Mouse (Mus musculus) Patski (cell line): ENCODE results near the gene B3galt1. TPM values are rescaled to one million over a fixed set of nuclear protein-coding genes. Genes with fewer than 3 reads are reported as not detected.

Source experiments
- ATAC-seq: fragments of 100-300 bp; one replicate; pipeline ENCODE4 v1.8.0; 2021
- CTCF ChIA-PET: fragments of 350-600 bp; sonication (Branson Sonifier 250); formaldehyde crosslinking; loops from one replicate; lab custom pipeline; 2022; ENCODE audit warnings: inconsistent platforms; lab: Charles Lee
- POLR2A ChIA-PET: fragments of 350-600 bp; sonication (Branson Sonifier 250); formaldehyde crosslinking; loops from one replicate; lab custom pipeline; 2022; ENCODE audit warnings: antibody characterized with exemption, inconsistent platforms; lab: Charles Lee
- DNase-seq: peaks from one replicate; pipeline ENCODE4 v3.0.0-alpha.2; 2011; ENCODE audit warnings: low read depth, low spot score
- H3K27me3 ChIP-seq: fragments of 371-371 bp; one replicate; pipeline ENCODE4 v1.5.1; 2021
- CTCF ChIP-seq: fragments of 100-300 bp; IDR thresholded peaks from one replicate; pipeline ENCODE4 v1.5.1; 2021
- in situ Hi-C: fragments of 300-500 bp; cut with MboI; formaldehyde crosslinking; loops from 3 replicates; pipeline ENCODE4 v1.11.1; 2018; ENCODE audit warnings: low pct_unique_long_range_greater_than_20kb, mixed read lengths
- polyA plus RNA-seq: library from polyadenylated mRNA; unstranded; gene quantifications from one replicate; pipeline ENCODE4 v1.2.3, GENCODE M21; 2021

Gene B3galt1
- polyA plus RNA-seq, result 15.4 TPM

DNA sequence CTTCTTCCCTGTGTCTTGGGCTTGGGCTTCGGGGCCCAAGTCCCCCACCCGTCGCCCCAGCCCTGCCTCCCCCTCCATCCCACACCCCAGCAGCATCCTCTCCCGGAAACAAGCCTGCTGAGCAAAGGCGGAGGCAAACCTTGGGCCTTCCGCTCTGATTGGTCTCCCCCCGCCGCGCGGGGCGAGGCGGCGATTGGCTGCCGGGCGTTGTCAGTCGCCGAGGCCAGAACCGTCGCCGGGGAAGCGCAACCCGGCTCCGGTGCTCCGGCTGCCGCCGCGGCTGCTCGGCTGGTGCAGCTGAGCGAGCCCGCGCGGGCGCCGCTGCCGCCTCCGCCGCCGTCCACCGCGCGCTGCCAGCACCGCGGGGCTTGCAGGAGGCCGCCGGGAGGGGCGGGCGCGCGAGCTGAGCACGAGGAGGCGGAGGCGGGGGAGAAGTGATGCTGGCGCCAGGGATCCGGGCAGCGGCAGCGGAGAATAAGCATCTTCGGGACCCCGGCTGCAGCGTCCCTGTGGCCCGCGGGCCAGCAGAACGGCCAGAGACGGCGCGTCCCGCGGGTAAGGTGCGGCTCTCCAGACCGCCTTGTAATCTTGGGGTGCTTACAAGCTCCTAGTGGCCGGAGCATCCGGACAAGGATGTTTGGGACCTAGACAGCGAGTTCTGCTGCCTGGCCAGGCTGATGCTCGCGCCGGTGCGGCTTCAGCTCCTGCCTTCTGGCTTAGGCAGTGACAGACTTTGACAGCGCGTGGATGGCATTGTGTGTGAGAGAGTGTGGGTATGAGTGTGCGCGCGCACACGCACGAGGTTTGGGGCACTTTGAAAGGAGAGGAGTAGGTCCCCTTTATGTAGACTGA, at the start of gene B3galt1:
Gene B3galt1, plus strand, starts transcription at position 392 of the 852 bp plus-strand sequence.
- ChIA-PET CTCF (no interaction called here), POLR2A (no interaction called here)
- DNase-seq (no peak), ATAC-seq (peak; percentile 99)
- in situ Hi-C loops, result no loop called here
- no peak for TF ChIP-seq CTCF
- H3K27me3 ChIP-seq, result no peaks in the 10 kb centered on the region

DNA sequence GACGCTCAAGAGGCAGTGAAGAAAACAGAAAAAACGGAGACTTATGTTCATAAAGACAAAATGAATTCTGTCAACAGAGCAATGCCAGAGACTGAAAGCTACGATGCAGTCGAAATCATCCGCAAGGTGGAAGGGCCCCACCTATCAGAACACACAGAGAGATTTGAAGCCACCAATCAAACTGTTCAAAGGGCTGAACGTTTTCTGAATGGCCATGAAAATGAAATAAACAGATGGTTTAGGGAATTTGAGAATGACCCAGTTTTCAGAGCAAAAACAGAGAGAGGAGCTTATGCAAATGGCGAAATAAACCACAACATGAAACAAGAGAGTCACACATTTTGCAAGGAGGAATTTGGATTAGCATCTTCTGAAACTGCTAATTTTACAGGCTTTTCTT, 49.3 kb upstream of the B3galt1 start:
- CTCF ChIA-PET, result no interaction called here

DNA sequence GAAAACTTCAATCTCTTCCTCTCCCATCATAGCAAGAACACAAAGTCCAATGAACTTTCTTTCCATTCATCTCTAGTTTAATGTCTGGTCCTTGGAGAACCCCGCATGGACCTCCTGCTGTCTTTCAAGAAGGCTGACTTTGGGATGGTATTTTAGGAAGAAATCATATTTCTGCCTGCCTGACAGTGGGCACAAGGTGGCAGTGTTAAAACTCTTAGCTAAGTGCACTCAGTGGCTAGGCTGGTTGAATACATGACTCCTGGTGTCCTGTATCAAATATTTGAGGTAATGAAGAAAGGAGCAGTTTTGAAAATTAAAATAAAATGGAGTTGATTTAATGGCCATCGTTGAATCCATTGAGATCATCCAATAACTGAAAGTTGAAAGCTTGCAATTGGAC, 30.3 kb upstream of the B3galt1 start:
- no peak for ATAC-seq
- in situ Hi-C loops, result loop anchor here (10.0 kb wide), 1 partner anchor 809 kb away; no protein-coding TSS in a partner anchor
- ChIA-PET POLR2A (no interaction called here), CTCF (interaction anchor here (0.8 to 1.3 kb wide), 3 partner anchors 11 to 816 kb away, joined by 3 to 4 read pairs (median 3); no protein-coding TSS in a partner anchor)
- no peaks in the 10 kb centered on the region for H3K27me3 ChIP-seq
- peak; percentile 64 for TF ChIP-seq CTCF
- no peak for DNase-seq

More for the DNA sequence above, 49.3 kb upstream of the B3galt1 start:
- DNase-seq (no peak), ATAC-seq (no peak)
- in situ Hi-C loops, result no loop called here
- POLR2A ChIA-PET, result no interaction called here
- no peak for TF ChIP-seq CTCF
- H3K27me3 ChIP-seq, result peaks cover 6% of the 10 kb centered on the region

DNA sequence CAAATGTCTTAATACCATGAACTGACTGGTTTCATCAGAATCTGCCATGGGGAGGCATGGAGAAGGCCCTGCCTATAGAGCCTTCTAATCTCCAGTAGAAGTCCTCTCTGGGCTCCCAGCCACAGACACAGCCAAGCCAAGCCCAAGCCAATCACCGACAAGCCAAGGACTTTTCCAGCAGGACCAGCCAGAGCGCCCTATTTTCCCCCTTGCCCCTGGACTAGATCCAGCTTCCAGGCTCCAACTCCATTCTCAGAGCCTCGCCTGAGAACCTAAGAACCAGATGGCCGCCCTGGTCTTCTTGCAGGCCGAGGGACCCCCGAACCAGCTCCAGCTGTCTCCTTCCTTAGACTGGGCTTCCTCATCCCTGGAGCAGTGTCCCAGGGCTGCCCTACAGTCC, 26.2 kb upstream of the B3galt1 start:
- ATAC-seq (no peak), DNase-seq (no peak)
- CTCF ChIA-PET, result no interaction called here
- POLR2A ChIA-PET, result no interaction called here
- in situ Hi-C loops, result loop anchor here (10.0 kb wide), 1 partner anchor 805 kb away; no protein-coding TSS in a partner anchor
- no peak for TF ChIP-seq CTCF
- H3K27me3 ChIP-seq, result peaks cover 2% of the 10 kb centered on the region

DNA sequence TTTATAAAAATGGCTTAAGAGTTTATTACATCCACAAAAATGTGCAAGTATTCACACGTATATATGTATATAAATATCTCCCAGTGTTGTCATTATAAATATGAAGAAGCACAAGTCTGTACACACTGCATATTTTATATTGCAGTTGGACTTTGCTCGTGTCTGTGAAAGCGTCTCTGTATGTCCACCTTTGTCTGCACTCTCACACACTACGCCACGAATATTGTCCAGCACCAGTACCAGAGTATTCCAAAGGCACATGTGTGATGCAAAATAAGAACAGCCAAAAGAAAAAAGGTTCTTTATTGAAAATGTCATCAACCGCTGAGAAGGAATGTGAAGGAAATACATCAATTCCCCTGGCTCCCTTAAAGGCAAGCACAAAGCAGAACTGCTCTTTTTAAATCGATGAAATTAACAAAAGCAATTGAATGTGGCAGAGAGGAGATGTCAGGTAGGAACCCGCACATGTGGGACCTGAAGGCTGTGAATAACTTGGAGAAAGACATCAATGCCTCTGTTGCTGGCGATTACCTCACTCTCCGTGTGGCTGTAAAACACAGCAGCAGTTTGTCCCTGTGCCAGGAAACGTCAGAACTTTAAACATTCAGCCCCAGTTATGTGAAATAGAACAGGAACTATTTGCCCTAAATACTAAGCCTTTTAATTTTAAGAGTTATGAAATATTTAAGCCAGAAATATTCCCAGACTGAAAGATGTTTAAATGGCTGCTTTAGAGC, 23.5 kb upstream of the B3galt1 start:
- DNase-seq (no peak), ATAC-seq (no peak)
- in situ Hi-C loops, result no loop called here
- peaks cover 2% of the 10 kb centered on the region for H3K27me3 ChIP-seq
- POLR2A ChIA-PET, result no interaction called here
- no peak for TF ChIP-seq CTCF
- CTCF ChIA-PET, result interaction anchor here (1.2 kb wide), 1 partner anchor 12 kb away, joined by 4 read pairs; no protein-coding TSS in a partner anchor

DNA sequence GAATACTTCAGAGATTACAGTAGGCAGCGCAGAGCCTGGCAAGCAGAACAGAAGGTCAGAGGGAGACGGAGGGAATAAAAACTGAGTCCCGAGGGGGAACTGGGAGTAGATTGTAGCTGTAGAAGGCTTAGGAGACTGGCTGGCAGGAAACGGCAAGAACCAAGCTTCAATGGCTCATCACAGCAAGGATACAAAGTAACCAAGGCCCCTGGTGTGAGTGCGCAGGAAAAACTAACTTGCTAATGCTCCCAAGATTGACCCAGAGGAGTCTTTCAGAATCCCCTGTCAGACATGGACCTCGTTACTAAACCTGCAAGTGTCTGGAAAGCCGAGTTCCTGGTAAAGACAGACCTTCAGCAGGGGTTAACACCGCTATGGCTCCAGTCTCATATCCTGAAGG, 21.2 kb upstream of the B3galt1 start:
- DNase-seq (no peak), ATAC-seq (no peak)
- no peak for TF ChIP-seq CTCF
- peaks cover 8% of the 10 kb centered on the region for H3K27me3 ChIP-seq
- CTCF ChIA-PET, result interaction anchor here (1.8 kb wide), 1 partner anchor 11 kb away, joined by 4 read pairs; no protein-coding TSS in a partner anchor
- POLR2A ChIA-PET, result no interaction called here
- in situ Hi-C loops, result no loop called here

DNA sequence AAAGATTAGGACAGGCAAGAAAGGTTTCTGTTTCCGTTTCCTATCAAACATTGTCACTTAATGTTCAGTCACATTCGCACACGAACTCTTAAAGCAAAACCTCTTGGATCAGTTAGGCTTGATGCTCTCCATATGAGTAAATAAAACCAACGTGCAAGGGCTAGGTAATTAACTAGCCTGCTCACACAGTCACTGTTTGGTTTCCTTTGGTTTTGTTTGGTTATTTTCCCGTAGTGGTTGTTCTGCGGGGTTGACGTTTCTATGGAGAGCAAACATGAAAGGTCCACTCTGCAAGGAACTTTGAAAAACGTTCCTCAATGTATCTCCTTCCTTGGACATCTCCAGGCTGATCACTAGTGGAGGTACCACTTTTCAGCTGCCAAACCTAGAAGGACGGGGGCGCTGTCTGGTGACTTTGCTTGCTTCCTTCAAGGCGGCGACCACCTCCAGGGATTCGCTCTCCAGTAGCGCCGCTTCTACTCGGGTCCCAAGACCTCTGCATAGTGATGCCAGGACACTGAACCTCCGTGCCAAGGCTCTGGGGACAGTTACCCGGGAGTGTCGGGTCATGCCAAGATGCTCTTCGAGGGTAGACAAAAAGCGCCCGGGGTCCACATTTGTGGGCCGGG, 706 bp upstream of the B3galt1 start:
- CTCF ChIA-PET, result no interaction called here
- ATAC-seq (peak; percentile 32), DNase-seq (no peak)
- in situ Hi-C loops, result no loop called here
- no peaks in the 10 kb centered on the region for H3K27me3 ChIP-seq
- TF ChIP-seq CTCF, result peak; percentile 54
- POLR2A ChIA-PET, result no interaction called here

DNA sequence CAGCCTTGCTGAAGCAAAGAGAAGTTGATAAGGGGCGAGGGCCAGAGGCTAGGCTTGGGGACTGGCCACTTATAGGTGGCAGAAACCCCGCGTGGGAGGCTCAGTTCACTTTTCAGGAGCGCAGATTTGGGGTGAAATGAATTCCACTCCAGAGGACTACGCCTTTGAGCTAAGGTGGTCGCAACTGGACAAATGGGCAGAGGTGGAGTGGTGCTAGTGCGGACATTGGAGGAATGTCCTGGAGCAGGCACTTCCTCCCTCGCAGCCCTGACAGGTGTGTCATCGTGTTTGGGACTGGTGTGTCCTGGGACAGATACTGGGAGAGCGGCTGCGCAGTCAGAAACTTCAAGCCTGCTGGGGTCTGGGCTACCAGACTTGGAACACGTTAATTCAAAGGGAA, 895 bp downstream of the B3galt1 start:
- CTCF ChIA-PET, result no interaction called here
- no peak for DNase-seq
- in situ Hi-C loops, result no loop called here
- POLR2A ChIA-PET, result interaction anchor here (0.6 kb wide), 1 partner anchor 457 kb away, joined by 4 read pairs; no protein-coding TSS in a partner anchor
- TF ChIP-seq CTCF, result no peak
- no peaks in the 10 kb centered on the region for H3K27me3 ChIP-seq
- ATAC-seq, result no peak

DNA sequence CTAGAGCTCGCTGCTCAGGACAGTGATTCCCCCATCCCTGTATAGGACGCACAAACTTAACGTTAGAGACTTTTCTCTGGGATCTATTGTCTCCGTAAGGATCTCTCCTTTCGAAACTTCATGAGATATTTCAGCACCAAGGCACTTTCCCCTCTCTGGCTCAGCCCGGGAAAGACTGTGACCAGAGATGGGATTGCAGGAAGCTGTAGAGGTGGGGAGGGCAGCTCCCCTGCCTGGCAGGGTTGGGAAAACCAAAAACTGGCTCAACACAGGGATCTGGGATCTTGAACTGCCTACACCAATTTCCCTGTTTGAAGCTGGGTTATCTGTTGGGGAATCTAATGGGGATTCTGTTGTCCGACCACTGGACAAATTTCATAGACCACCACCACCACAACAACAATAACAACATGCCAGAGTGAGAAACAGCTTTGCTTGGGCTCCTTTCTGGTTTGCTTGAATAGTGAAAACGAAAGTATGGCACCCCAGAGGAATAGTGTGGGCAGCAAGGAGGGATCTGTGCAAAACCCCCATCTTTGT, 1.5 kb downstream of the B3galt1 start:
- in situ Hi-C loops, result no loop called here
- POLR2A ChIA-PET, result interaction anchor here (0.6 kb wide), 2 partner anchors 201 to 457 kb away, joined by 3 to 4 read pairs; no protein-coding TSS in a partner anchor
- TF ChIP-seq CTCF, result no peak
- CTCF ChIA-PET, result no interaction called here
- DNase-seq, result no peak
- ATAC-seq, result no peak
- no peaks in the 10 kb centered on the region for H3K27me3 ChIP-seq

DNA sequence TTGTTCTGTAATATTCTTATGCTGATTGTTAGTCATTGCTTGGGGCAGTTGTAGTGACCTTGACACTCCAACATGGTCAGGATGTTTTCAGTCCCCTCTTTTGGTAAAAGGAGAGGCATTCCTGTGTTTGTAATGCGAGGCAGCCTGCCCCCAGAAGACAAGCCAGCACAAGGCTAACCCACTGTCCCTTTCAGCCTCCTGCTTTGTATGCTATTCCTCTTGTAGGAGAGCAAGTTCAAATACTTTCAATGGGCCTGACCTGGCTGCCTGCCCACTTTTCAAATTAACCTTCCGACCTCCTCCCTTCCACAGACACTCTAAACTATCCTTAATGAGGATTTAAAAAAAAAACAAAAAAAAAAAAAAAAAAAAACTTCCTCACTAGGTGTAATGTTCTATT, 11.0 kb downstream of the B3galt1 start:
- no peak for DNase-seq
- POLR2A ChIA-PET, result no interaction called here
- in situ Hi-C loops, result no loop called here

More for the DNA sequence above, 11.0 kb downstream of the B3galt1 start:
- H3K27me3 ChIP-seq, result no peaks in the 10 kb centered on the region
- no peak for TF ChIP-seq CTCF
- no peak for ATAC-seq
- CTCF ChIA-PET, result no interaction called here
